In genomic region chr6:120454627-120455077, GRCm38 (mm10) we compare ENCODE assay signal across 10 mouse cellular contexts. TPM values are rescaled to one million over a fixed set of nuclear protein-coding genes. Genes with fewer than 3 reads are reported as not detected.
A peak's percentile ranks its signal among the peaks of the same experiment; 100 is the strongest.
DNase-seq lines count a peak whose midpoint lies in the region; ATAC-seq lines count a peak whose summit lies in the region.
"Had no signal": no experiment of that assay in that cellular context is flagged by ENCODE, and none has a peak within 500 bp of the region (broad histone marks: within the 10 kb centered on the region; RNA-seq: fewer than 3 reads in every experiment).

No protein-coding gene starts in this region.

- peak overlapping the region; percentile 5; the same call in 1 of the 2 replicates for H3K4me2 ChIP-seq in limb, embryonic 13.5 days (replicated peaks)
- 0 out of 2 replicates have a peak overlapping the region, but pooled peaks have one; percentile 5 for H3K4me2 ChIP-seq in stomach, embryonic 15.5 days

- no peak for DNase-seq in limb, embryonic 10.5 days (ENCODE audit: low spot score)
- peak; percentile 74 for DNase-seq in large intestine, adult 2 months (ENCODE audit: low read depth, low spot score)
- DNase-seq in layer of hippocampus, postnatal 25 days (ENCODE audit: extremely low spot score in 1 of 2, low spot score in 1 of 2) = no peak
- DNase-seq in adrenal gland, postnatal 14 days = no peak
- no peak for DNase-seq in layer of hippocampus, postnatal 10 days (ENCODE audit: low spot score in 2 of 2)
- DNase-seq: lung, postnatal 14 days had no signal

- ATAC-seq in limb, embryonic 13.5 days (ENCODE audit: low FRiP score, low read depth) = 0 out of 2 replicates have a peak, but pooled peaks have one; percentile 40
- peak; percentile 22 for ATAC-seq in common myeloid progenitor, adult 5-6 weeks (replicated peaks; ENCODE audit: low read depth, poor library complexity, severe bottlenecking)
- ATAC-seq in stomach, embryonic 15.5 days (ENCODE audit: insufficient read depth, low FRiP score, low read depth) = peak; percentile 58; the same call in 1 of the 2 replicates

- H3K27ac ChIP-seq in limb, embryonic 13.5 days = no peak overlapping the region
- H3K27ac ChIP-seq in limb, embryonic 10.5 days = no peak overlapping the region
- H3K27ac ChIP-seq in stomach, embryonic 15.5 days = no peak overlapping the region

- no peaks in the 10 kb centered on the region for H3K27me3 ChIP-seq in limb, embryonic 13.5 days
- 0 out of 2 replicates have a peak, but pooled peaks cover 5% of the 10 kb centered on the region for H3K27me3 ChIP-seq in limb, embryonic 10.5 days (ENCODE audit: low read depth, poor library complexity, severe bottlenecking)
- H3K27me3 ChIP-seq in stomach, embryonic 15.5 days (replicated peaks) = no peaks in the 10 kb centered on the region

- no peak overlapping the region for H3K4me3 ChIP-seq in limb, embryonic 13.5 days
- no peak overlapping the region for H3K4me3 ChIP-seq in limb, embryonic 10.5 days
- no peak overlapping the region for H3K4me3 ChIP-seq in stomach, embryonic 15.5 days (replicated peaks)
- H3K4me3 ChIP-seq: erythroblast, embryonic 14.5 days had no signal

- H3K9me3 ChIP-seq in limb, embryonic 13.5 days = no peaks in the 10 kb centered on the region
- H3K9me3 ChIP-seq in limb, embryonic 10.5 days (replicated peaks) = no peaks in the 10 kb centered on the region
- H3K9me3 ChIP-seq in stomach, embryonic 15.5 days = no peaks in the 10 kb centered on the region

- WGBS in limb, embryonic 13.5 days = 28% methylated on average over 11 of the region's 11 CpGs
- 58% methylated on average over 11 of the region's 11 CpGs for WGBS in limb, embryonic 10.5 days
- WGBS in large intestine, adult 2 months = 13% methylated on average over 11 of the region's 11 CpGs
- WGBS in stomach, embryonic 15.5 days = 43% methylated on average over 11 of the region's 11 CpGs

- H3K9ac ChIP-seq in limb, embryonic 13.5 days = no peak overlapping the region
- no peak overlapping the region for H3K9ac ChIP-seq in stomach, embryonic 15.5 days

- peaks cover 14% of the 10 kb centered on the region; the same call in 1 of the 2 replicates for H3K4me1 ChIP-seq in limb, embryonic 13.5 days
- 0 out of 2 replicates have a peak, but pooled peaks cover 9% of the 10 kb centered on the region for H3K4me1 ChIP-seq in limb, embryonic 10.5 days
- no peaks in the 10 kb centered on the region for H3K4me1 ChIP-seq in stomach, embryonic 15.5 days

- H3K36me3 ChIP-seq in limb, embryonic 13.5 days = no peaks in the 10 kb centered on the region
- H3K36me3 ChIP-seq in limb, embryonic 10.5 days = no peaks in the 10 kb centered on the region
- no peaks in the 10 kb centered on the region for H3K36me3 ChIP-seq in stomach, embryonic 15.5 days

RNA-seq across cellular contexts. Expression of gene Il17ra, which starts 8.4 kb away (rescaled TPM):
- polyA plus RNA-seq in limb, embryonic 13.5 days (2015; fragmentation: Nextera tagmentation; extraction: Ambion mirVana) = 4.6 and 5.4 TPM in 2 replicates
- polyA plus RNA-seq in limb, embryonic 10.5 days (2016; fragmentation: Nextera tagmentation; extraction: Ambion mirVana) = 2.8 and 3.0 TPM in 2 replicates
- 29.6 and 31.8 TPM in 2 replicates for total RNA-seq in common myeloid progenitor, adult 5-6 weeks (2017)
- polyA plus RNA-seq in large intestine, adult 2 months (2012; rRNA removed) = 16.0 and 25.0 TPM in 2 replicates
- polyA plus RNA-seq in stomach, embryonic 15.5 days (2015; fragmentation: Nextera tagmentation; extraction: Ambion mirVana) = 7.2 and 7.5 TPM in 2 replicates
- total RNA-seq in layer of hippocampus, postnatal 25 days (2021) = 1 to 10 TPM; 4.1 to 7.2 TPM
- total RNA-seq in adrenal gland, postnatal 14 days (2021) = 9.1 and 15.0 TPM in 2 replicates
- total RNA-seq in layer of hippocampus, postnatal 10 days (2021) = 1 to 10 TPM; 4.0 to 4.1 TPM

RNA-seq across cellular contexts. Expression of gene Tmem121b, which starts 39.0 kb away (rescaled TPM):
- polyA plus RNA-seq in limb, embryonic 13.5 days (2015; fragmentation: Nextera tagmentation; extraction: Ambion mirVana) = 0.08 and 0.25 TPM in 2 replicates
- polyA plus RNA-seq in limb, embryonic 10.5 days (2016; fragmentation: Nextera tagmentation; extraction: Ambion mirVana) = 0.10 and 0.18 TPM in 2 replicates
- total RNA-seq in common myeloid progenitor, adult 5-6 weeks (2017) = 0.53 and 0.73 TPM in 2 replicates
- 0.04 and 0.08 TPM in 2 replicates for polyA plus RNA-seq in large intestine, adult 2 months (2012; rRNA removed)
- polyA plus RNA-seq in stomach, embryonic 15.5 days (2015; fragmentation: Nextera tagmentation; extraction: Ambion mirVana) = 0.12 and 0.15 TPM in 2 replicates
- total RNA-seq in layer of hippocampus, postnatal 25 days (2021) = 10 to 100 TPM; 44.8 to 45.3 TPM
- 0.15 and 0.23 TPM in 2 replicates for total RNA-seq in adrenal gland, postnatal 14 days (2021)
- 10 to 100 TPM; 38.2 to 42.5 TPM for total RNA-seq in layer of hippocampus, postnatal 10 days (2021)
- polyA plus RNA-seq: erythroblast, embryonic 14.5 days had no signal

Comparison
In these comparisons a context has a peak if more than half of its experiments do, and no peak if none do; other contexts are left out.
1. RNA of gene Tmem121b, which starts 39.0 kb away (total RNA-seq): 44.8 to 45.3 TPM in layer of hippocampus, postnatal 25 days and 38.2 to 42.5 TPM in layer of hippocampus, postnatal 10 days; 0.53 to 0.73 TPM in common myeloid progenitor, adult 5-6 weeks and 0.15 to 0.23 TPM in adrenal gland, postnatal 14 days; every median in the first group is over 10 times any median in the second.
2. Peak in every context shown above with its lines, with median percentiles within 50 percentile points of each other: ATAC-seq.